Mouse (Mus musculus) kidney, adult 11 months (tissue): Measurements from ENCODE around the gene Eif1ad.
"Not testable (repeated sequence)": the region's sequence is repeated elsewhere in the genome, so short reads cannot be mapped to it uniquely, and the experiment has no call there.

ENCODE experiments used
- DNase-seq: peaks from one replicate; pipeline ENCODE4 v3.0.0; 2022

Gene Eif1ad

DNA sequence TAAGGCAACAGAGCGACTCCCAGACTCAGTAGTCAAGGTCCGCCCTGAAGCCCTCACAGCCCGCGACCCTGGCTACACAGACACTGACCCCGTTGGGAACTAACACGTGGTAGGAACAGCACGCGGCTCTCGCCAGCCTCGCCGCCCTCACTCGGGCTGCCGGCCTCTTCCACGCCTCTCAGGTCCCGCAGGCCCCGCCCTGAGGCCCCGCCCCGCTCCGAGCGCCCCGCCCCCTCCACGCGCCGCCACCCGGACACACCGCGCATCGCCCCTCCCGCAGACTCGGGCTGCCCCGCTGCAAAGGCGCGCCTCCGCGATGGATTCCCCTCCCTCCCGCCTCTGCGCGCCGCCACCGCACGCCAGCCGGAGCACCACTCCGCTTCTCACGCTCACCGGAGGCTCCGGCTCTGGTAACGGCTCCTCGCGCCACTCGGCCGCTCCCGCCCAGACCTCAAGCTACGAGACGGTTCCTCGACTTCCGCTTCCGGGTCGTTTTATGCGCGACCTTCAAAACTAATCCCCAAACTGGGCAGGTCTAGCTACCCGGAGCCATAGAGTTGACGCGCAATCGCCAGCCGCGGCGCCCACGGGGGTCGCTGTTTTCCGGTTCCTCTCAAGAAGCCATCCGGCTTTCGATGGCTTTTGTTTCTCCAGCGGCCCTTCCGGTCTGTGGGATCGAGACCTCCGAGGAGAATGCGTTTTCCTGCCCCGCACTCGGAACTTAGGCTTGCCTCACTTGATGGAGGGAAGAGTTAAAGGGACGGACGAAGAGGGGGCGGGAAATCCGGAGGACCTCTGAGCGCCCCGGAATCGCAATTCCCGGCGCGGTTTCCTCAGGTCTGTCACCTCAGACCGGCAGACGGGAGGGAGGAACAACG lies at the start of gene Eif1ad:
Gene Eif1ad, plus strand, starts transcription at position 567 of the 878 bp plus-strand sequence.
- peak; percentile 95 for DNase-seq

GRCm38 (mm10) chr19:5323801-5324200 lies 42.7 kb upstream of the Eif1ad start:
- peak; percentile 54 for DNase-seq

- DNase-seq: peak; percentile 44
Measured at GRCm38 (mm10) chr19:5327970-5328369, 38.6 kb upstream of the Eif1ad start.

DNA sequence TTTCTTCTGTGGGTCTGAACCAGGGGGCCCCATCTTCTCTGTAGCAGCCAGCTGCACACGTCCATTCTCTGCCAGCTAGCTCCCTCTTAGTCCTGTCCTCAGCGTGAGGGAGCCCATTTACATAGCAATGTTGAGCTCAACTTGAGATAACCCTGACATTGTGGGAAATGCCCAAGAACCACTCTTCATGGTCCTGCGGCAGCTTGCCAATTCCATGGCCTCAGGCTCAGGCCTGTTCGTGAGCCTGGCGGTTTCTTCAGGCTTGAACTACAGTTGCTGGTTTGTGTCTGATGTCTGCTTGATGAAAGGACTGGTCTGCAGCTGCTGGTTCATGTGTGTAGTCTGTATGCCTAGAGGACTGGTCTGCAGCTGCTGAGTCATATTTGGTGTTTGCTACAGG lies 31.8 kb upstream of the Eif1ad start:
- no peak for DNase-seq

GRCm38 (mm10) chr19:5335441-5335840 lies 31.1 kb upstream of the Eif1ad start, which contains the start of gene Catsper1:
Gene Catsper1, plus strand, starts transcription at chr19:5335741.
- no peak for DNase-seq

DNA sequence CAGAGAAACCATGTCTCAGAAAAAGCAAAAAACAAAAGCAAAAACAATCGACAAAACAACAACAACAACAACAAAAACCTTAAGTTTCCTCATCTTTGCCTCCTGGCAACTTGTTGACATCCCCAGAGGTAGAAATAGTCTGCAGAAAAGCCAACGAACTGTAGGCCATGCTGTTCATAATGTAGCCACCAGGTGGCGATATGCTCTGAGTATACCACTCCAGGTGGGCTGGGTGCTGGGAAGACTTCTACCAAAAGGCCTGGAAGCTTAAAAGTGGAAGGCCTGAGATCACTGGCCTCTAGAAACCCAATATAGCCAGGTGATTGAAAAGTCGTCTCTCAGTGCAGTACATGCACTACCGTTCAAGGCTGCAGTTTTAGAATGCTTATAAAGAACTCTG lies 28.6 kb upstream of the Eif1ad start:
- DNase-seq: peak; percentile 63

GRCm38 (mm10) chr19:5341360-5341759 lies 25.2 kb upstream of the Eif1ad start:
- no peak for DNase-seq

- no peak for DNase-seq
Measured at GRCm38 (mm10) chr19:5345297-5346131, 21.0 kb upstream of the Eif1ad start.

GRCm38 (mm10) chr19:5348064-5348463 lies 18.5 kb upstream of the Eif1ad start:
- no peak for DNase-seq

DNA sequence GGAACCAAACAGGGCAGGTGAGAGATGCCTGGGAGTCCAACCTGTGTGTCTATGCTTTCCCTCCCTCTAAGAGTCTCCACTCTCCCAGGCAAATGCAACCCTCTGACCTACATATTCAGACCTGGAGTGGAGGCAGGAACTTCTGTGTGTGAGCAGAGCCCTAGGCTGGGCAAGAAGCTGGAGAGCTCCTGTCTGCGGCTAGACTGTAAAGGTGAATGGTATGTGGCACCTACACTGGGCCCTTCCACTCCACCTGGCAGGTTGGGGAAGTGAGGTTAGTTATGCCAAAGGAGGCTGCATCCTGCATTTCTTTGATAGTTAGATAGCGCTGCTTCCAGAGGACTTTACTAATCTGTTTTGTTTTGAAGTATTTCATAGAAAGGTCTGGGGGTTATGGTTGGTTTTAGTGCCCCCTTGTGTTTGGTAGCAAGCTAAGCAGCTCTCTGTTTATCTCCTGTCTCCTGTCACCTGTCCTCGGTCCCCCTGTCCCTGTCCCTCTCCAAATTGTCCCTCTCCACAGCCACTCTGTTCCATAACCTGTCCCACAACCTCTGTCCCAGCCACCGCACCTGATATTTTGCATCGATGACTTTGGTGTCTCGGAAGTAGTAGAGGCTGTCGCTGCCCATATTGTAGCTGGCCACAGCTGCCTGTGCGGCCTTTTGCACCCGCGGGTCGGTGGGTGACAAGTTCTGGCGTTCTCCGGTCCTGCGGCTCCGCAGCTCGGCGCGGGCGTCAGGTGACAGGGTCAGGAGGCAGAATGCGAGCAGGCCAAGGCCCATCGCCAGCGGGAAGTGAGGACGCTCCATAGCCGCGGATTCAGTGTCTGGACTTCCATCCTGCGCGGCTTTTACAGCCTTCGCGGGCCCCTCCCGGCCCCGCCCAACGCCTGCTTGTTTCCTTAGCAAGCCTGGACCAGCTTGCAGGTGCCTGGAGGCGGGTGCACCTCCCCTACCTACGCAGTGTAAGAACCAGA lies 17.7 kb upstream of the Eif1ad start:
- no peak for DNase-seq

- not testable (repeated sequence) for DNase-seq
Measured at GRCm38 (mm10) chr19:5349502-5349873, 17.1 kb upstream of the Eif1ad start, which contains the start of gene Cst6. Gene Cst6, minus strand, starts transcription at chr19:5349574.

- DNase-seq: no peak
Measured at GRCm38 (mm10) chr19:5353609-5354008, 12.9 kb upstream of the Eif1ad start.

GRCm38 (mm10) chr19:5356080-5356479 lies 10.5 kb upstream of the Eif1ad start:
- DNase-seq: no peak

DNA sequence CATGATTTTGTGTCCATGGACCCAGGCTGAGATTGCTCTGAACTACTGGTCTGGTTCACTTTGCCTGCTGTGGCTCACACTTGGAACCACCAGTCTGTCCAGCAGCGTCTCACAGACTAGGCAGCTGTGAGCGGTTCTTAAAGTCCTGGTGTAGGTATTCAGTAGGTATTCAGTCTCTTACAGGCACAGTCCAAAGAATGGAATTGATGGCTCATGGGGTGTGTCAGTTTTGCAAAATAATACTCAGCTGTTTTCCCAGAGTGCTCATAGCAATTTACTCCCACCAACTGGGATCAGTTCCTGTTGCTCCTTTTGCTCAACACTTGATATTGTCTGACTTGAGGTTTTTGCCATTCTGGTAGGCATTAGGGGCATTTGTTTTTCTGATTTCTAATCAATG lies 4.4 kb upstream of the Eif1ad start:
- no peak for DNase-seq

DNA sequence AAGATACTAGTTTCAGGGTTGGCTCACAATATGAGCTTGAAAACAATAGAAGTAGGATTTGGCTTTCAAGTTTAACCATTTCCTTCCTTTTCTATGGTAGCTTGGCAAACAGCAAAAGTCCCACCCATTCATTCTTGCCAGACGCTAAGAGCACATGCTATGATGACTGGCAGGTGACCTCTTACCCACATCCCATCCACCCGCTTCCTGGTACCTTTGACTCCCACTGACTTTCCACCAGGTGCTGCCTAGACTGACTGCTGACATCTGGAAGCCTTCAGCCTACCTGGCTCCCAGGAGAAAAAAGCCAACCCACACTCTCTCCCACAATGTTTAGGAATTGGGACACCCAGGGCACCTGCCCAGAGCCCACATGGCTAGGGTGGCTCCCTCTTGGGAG lies 2.4 kb upstream of the Eif1ad start:
- no peak for DNase-seq

DNA sequence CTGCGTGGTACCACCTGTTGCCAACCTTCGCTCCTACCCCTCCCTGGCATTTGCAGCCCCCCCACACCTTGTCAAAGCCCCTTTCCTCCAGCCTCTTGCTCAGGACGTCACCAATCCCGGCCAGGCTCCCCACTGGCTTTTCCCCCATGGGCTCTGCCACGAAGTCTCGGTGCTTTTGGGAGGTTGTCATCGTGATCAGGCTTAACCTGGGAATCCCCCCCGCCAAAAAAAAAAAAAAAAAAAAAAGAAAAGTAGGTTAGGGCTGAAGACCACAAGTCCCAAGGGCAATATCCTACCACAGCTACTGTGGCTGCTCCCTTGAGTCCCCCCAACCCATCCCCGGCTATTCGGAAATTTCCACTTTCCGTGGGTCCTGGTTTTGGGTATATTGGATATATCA lies 790 bp upstream of the Eif1ad start:
- no peak for DNase-seq

GRCm38 (mm10) chr19:5367053-5367359 lies 465 bp downstream of the Eif1ad start, which contains the start of gene Banf1:
Gene Banf1, minus strand, starts transcription at chr19:5367168.
- no peak for DNase-seq

GRCm38 (mm10) chr19:5367455-5367854 lies 914 bp downstream of the Eif1ad start:
- DNase-seq: no peak

GRCm38 (mm10) chr19:5370932-5371331 lies 4.4 kb downstream of the Eif1ad start:
- no peak for DNase-seq

- no peak for DNase-seq
Measured at GRCm38 (mm10) chr19:5372724-5373123, 6.2 kb downstream of the Eif1ad start.

- DNase-seq: no peak
Measured at GRCm38 (mm10) chr19:5374177-5374576, 7.6 kb downstream of the Eif1ad start.

- no peak for DNase-seq
Measured at GRCm38 (mm10) chr19:5374748-5375147, 8.2 kb downstream of the Eif1ad start.

DNA sequence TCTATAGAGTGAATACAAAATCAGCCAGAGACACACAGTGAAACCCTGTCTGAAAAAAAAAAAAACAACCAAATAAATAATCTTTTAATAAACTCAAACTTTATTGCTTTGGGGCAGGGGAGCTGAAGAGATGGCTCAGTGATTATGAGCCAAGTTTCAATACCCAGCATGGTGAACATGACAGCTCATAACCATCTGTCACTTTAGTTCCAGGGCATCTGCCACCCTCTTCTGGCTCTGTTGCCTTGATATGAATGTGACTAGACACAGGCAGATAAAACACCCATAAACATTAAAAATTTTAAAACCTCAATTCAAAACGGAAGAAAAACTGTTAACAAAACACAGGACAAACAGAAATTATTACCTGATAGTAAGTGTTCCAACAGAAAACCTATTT lies 10.9 kb downstream of the Eif1ad start:
- DNase-seq: no peak
